Mouse (Mus musculus) spleen, adult 2 months (tissue): ENCODE measurements around the gene Dnttip1.

ENCODE experiments used
- CTCF ChIP-seq: fragments of 200-500 bp; IDR thresholded peaks from 2 replicates; pipeline ENCODE4 v1.5.1; 2011; ENCODE audit warnings: mild to moderate bottlenecking, inconsistent platforms; ENCODE audit not compliant: insufficient read depth, insufficient read length, insufficient replicate concordance; ENCODE audit errors: extremely low read depth
- POLR2A ChIP-seq: fragments of 200-500 bp; IDR thresholded peaks from 2 replicates; pipeline ENCODE4 v1.6.1; 2011; ENCODE audit warnings: low read depth, low read length, inconsistent platforms

GRCm38 (mm10) chr2:164746693-164747092, 910 bp downstream of the Dnttip1 start:
- TF ChIP-seq CTCF: no peak
- no peak for TF ChIP-seq POLR2A
